Mouse (Mus musculus) heart, postnatal 0 days (tissue): ENCODE data around the gene Dcdc2a.

Experiments
- CTCF ChIP-seq: IDR thresholded peaks from 2 replicates; pipeline ENCODE4 v1.5.1; 2016; ENCODE audit warnings: antibody characterized with exemption, control low read depth, low read depth
- EP300 ChIP-seq: IDR thresholded peaks from 2 replicates; pipeline ENCODE4 v1.6.1; 2016; ENCODE audit warnings: antibody characterized with exemption, low read depth

DNA sequence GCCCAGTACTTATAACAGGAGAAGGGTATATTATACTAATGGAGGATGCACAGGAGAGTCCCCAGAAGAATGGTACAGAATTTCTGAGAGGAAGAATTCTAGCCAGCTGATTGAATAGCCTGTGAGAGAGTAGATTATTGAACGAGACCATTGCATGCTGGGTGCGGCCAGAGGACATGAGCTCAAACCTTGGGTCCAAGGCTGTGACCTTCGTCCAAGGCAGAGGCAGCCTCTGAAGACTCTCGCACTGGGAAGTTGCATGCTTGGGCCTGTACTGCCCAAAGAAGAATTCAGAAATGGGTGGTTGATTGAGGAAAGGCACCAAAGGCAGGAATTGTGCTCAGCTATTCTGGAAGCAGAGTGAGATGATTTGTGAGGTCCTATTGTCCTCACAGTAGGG is 38.0 kb downstream of the Dcdc2a start:
- TF ChIP-seq CTCF (no peak), EP300 (no peak)
